Mouse (Mus musculus) ES-E14 (cell line): Measurements from ENCODE around the gene Col13a1. TPM values are rescaled to one million over a fixed set of nuclear protein-coding genes. Genes with fewer than 3 reads are reported as not detected.
A peak's percentile ranks its signal among the peaks of the same experiment; 100 is the strongest.

Source experiments
- DNase-seq: peaks from one replicate; pipeline ENCODE4 v3.0.0-alpha.2; 2013; ENCODE audit warnings: low read depth, low spot score
- H3K27ac ChIP-seq: 2 replicates; pipeline ENCODE4 v1.5.1; 2012; ENCODE audit warnings: low read depth, mild to moderate bottlenecking, low read length, moderate library complexity, mixed read lengths; ENCODE audit not compliant: poor library complexity, insufficient read depth, severe bottlenecking
- H3K36me3 ChIP-seq: 2 replicates; pipeline ENCODE4 v1.6.1; 2012; ENCODE audit warnings: mild to moderate bottlenecking, low read length, moderate library complexity, mixed read lengths; ENCODE audit not compliant: control insufficient read depth, poor library complexity, insufficient read depth, severe bottlenecking
- H3K4me1 ChIP-seq, 2 experiments: fragments of 150-350 bp in 1 of 2; sonication (generic) in 1 of 2; 2 replicates each; pipeline ENCODE4 v1.6.1; 2012; ENCODE audit warnings: low read length in 2 of 2, mild to moderate bottlenecking in 1 of 2, mixed read lengths in 1 of 2; ENCODE audit not compliant: control insufficient read depth in 2 of 2, insufficient read depth in 2 of 2, poor library complexity in 1 of 2
- H3K4me3 ChIP-seq, 2 experiments: fragments of 150-350 bp in 1 of 2; sonication (generic) in 1 of 2; 2 replicates each; pipeline ENCODE4 v1.5.1; 2012; ENCODE audit warnings: low read length in 2 of 2, low read depth in 1 of 2, mild to moderate bottlenecking in 1 of 2, mixed read lengths in 1 of 2; ENCODE audit not compliant: insufficient read depth in 1 of 2, poor library complexity in 1 of 2, severe bottlenecking in 1 of 2
- H3K9ac ChIP-seq: 2 replicates; pipeline ENCODE4 v1.6.1; 2012; ENCODE audit warnings: low read depth, mild to moderate bottlenecking, low read length, mixed read lengths; ENCODE audit not compliant: poor library complexity, insufficient read depth, severe bottlenecking
- H3K9me3 ChIP-seq: fragments of 150-350 bp; sonication (generic); 2 replicates; pipeline ENCODE4 v1.6.1; 2012; ENCODE audit warnings: low read depth, mild to moderate bottlenecking, low read length; ENCODE audit not compliant: control insufficient read depth, insufficient read depth
- CHD2 ChIP-seq: IDR thresholded peaks from 2 replicates; pipeline ENCODE4 v1.6.1; 2014; ENCODE audit warnings: mild to moderate bottlenecking, low read depth, low read length, inconsistent platforms
- HCFC1 ChIP-seq: IDR thresholded peaks from 2 replicates; pipeline ENCODE4 v1.6.1; 2012; ENCODE audit warnings: low read length, inconsistent platforms, borderline replicate concordance; ENCODE audit not compliant: insufficient read depth
- MAFK ChIP-seq: IDR thresholded peaks from 2 replicates; pipeline ENCODE4 v1.6.1; 2014; ENCODE audit warnings: mild to moderate bottlenecking, low read depth, low read length, inconsistent platforms; ENCODE audit not compliant: insufficient read depth
- ZC3H11A ChIP-seq: IDR thresholded peaks from 2 replicates; pipeline ENCODE4 v1.6.1; 2012; ENCODE audit warnings: low read depth, mild to moderate bottlenecking, inconsistent platforms, low read length, borderline replicate concordance
- ZNF384 ChIP-seq: IDR thresholded peaks from 2 replicates; pipeline ENCODE4 v1.6.1; 2012; ENCODE audit warnings: low read depth, low read length, inconsistent platforms
- in situ Hi-C, 2 experiments: fragments of 600-800 bp; cut with MboI; formaldehyde crosslinking; loops; one replicate each; pipeline ENCODE4 v1.15.1; 2025; ENCODE audit warnings: low sequenced_read_pairs in 2 of 2, inconsistent platforms in 1 of 2; ENCODE audit not compliant: unreplicated experiment in 2 of 2
- total RNA-seq: library from RNA; depleted of rRNA; stranded (reverse); fragments of 300-350 nt; gene quantifications from 2 replicates; pipeline ENCODE4 v1.2.3, GENCODE M21; 2012

Col13a1 gene
- total RNA-seq, 1 experiment, result 4.7 TPM

DNA sequence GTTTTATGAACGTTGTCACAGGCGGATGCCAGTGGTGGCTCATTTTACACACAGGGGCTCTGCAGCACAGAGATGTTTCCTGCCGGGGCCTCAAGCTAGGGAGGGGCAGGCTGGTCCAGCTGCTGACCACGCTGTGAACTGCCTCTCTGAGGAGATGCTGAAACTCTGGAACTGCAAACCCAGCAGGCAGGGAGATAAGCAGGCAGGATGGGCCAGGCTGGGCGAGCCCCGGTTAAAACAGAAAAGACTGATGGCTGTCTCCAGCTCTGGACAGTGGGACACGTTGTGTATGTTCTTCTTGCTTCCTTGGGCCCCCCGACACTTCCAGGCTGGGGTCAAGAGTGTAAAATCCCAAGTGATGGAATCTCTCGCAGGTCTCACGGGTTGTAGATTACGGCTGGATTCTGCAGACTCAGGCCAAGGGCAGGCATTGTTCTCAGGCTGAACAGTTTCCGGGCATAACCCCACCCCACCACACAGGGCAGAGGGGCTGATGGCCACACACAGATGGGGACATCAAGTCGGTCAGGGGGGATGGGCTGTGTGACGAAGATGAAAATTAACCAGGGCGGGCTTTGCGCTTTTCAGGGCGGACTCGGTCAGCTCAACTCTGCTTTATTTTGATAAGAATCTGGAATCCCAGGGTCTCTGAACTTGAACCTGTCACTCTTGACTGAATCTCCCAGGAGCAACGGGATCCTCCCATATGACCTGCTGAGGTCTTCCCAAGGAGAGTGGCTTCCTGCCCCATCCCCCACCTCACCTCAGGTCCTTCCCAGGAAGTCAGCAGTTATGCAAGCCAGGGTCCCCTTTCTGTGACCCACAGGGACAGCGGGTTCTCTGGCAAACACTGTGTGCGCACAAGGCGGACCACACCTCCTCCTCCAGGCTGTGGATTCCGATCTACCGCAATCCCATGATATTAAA lies 49.9 kb downstream of the Col13a1 start:
- H3K4me3 ChIP-seq, result peak overlapping the region; percentile 15 to 34; a peak in 3 of 4 replicates
- H3K9ac ChIP-seq, result peak overlapping the region; percentile 64
- TF ChIP-seq HCFC1, result peak; percentile 45; the same call in 1 of the 2 replicates
- TF ChIP-seq ZNF384, result peak; percentile 87
- peak; percentile 47 for TF ChIP-seq MAFK
- TF ChIP-seq CHD2, result peak; percentile 62; the same call in 1 of the 2 replicates
- TF ChIP-seq ZC3H11A, result no peak
- no peaks in the 10 kb centered on the region for H3K36me3 ChIP-seq
- no peaks in the 10 kb centered on the region for H3K9me3 ChIP-seq
- peaks cover 18 to 23% of the 10 kb centered on the region in 2 experiments for H3K4me1 ChIP-seq
- peak; percentile 83 for DNase-seq
- in situ Hi-C loops, result no loop called here
- H3K27ac ChIP-seq, result peak overlapping the region; percentile 93

GRCm38 (mm10) chr10:61925691-61926090 lies 53.2 kb downstream of the Col13a1 start:
- Histone ChIP-seq H3K4me1 (peaks cover 17 to 19% of the 10 kb centered on the region in 2 experiments), H3K9me3 (no peaks in the 10 kb centered on the region), H3K27ac (no peak overlapping the region), H3K4me3 (peak overlapping the region in 1 of 2 experiments; percentile 10; a peak in 1 of 4 replicates), H3K36me3 (no peaks in the 10 kb centered on the region), H3K9ac (peak overlapping the region; percentile 21; the same call in 1 of the 2 replicates)
- no peak for DNase-seq
- in situ Hi-C loops, result no loop called here
- TF ChIP-seq CHD2 (no peak), MAFK (no peak), ZC3H11A (no peak), HCFC1 (no peak), ZNF384 (no peak)

DNA sequence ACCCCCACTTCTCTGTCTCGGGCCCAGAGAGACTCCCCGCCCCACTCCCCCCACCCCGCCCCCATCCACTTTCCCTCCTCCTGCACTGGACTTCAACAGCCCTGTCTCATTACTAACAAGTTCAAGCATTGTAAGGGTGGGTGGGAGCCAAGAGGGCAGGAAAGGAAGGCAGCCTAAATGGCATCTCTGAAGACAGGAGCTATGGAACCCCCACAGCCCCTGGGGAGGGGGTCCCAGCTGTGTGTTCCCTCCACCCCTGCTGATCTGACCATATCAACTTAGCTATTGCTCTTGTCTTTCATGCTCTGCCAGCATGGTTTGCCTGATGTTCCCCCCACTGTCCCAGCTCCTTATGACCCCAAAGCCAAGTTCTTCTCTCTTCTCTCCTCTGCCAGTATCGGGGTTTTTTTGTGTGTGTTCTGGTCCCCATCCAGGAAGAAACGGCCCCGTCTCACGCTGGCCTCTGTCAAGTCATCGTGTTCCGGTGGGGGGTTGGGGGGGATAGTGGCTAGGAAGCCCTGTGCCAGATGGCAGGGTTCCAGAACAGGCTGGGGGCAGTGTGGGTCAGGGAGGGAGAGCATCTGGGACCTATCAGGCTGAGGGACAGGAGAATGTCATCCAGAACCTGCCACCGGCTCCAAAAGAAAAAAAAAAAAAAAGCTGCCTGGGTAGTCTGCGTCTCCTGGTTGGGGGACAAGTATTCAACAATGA lies 58.1 kb downstream of the Col13a1 start:
- H3K36me3 ChIP-seq, result no peaks in the 10 kb centered on the region
- in situ Hi-C loops, result no loop called here
- no peaks in the 10 kb centered on the region for H3K9me3 ChIP-seq
- peaks cover 2 to 10% of the 10 kb centered on the region in 2 experiments; a peak in 3 of 4 replicates for H3K4me1 ChIP-seq
- TF ChIP-seq ZC3H11A, result no peak
- TF ChIP-seq CHD2, result no peak
- no peak for TF ChIP-seq MAFK
- TF ChIP-seq HCFC1, result no peak
- TF ChIP-seq ZNF384, result no peak
- H3K27ac ChIP-seq, result no peak overlapping the region
- peak overlapping the region; percentile 58; the same call in 1 of the 2 replicates for H3K9ac ChIP-seq
- H3K4me3 ChIP-seq, result no peak overlapping the region
- DNase-seq, result no peak

GRCm38 (mm10) chr10:61919924-61920654 lies 58.8 kb downstream of the Col13a1 start:
- H3K9me3 ChIP-seq, result no peaks in the 10 kb centered on the region
- H3K9ac ChIP-seq, result no peak overlapping the region
- TF ChIP-seq MAFK (no peak), CHD2 (no peak), ZNF384 (no peak), ZC3H11A (no peak), HCFC1 (no peak)
- no peak for DNase-seq
- H3K27ac ChIP-seq, result no peak overlapping the region
- peaks cover 2 to 10% of the 10 kb centered on the region in 2 experiments; a peak in 3 of 4 replicates for H3K4me1 ChIP-seq
- H3K36me3 ChIP-seq, result no peaks in the 10 kb centered on the region
- H3K4me3 ChIP-seq, result no peak overlapping the region
- in situ Hi-C loops, result no loop called here
